Mouse (Mus musculus) ES-E14 (cell line): Measurements from ENCODE around the gene Olfr591.
"Not testable (repeated sequence)": the region's sequence is repeated elsewhere in the genome, so short reads cannot be mapped to it uniquely, and the experiment has no call there.

Source experiments
- HCFC1 ChIP-seq: IDR thresholded peaks from 2 replicates; pipeline ENCODE4 v1.6.1; 2012; ENCODE audit warnings: low read length, inconsistent platforms, borderline replicate concordance; ENCODE audit not compliant: insufficient read depth
- MAFK ChIP-seq: IDR thresholded peaks from 2 replicates; pipeline ENCODE4 v1.6.1; 2014; ENCODE audit warnings: mild to moderate bottlenecking, low read depth, low read length, inconsistent platforms; ENCODE audit not compliant: insufficient read depth
- ZC3H11A ChIP-seq: IDR thresholded peaks from 2 replicates; pipeline ENCODE4 v1.6.1; 2012; ENCODE audit warnings: low read depth, mild to moderate bottlenecking, inconsistent platforms, low read length, borderline replicate concordance
- ZNF384 ChIP-seq: IDR thresholded peaks from 2 replicates; pipeline ENCODE4 v1.6.1; 2012; ENCODE audit warnings: low read depth, low read length, inconsistent platforms

DNA sequence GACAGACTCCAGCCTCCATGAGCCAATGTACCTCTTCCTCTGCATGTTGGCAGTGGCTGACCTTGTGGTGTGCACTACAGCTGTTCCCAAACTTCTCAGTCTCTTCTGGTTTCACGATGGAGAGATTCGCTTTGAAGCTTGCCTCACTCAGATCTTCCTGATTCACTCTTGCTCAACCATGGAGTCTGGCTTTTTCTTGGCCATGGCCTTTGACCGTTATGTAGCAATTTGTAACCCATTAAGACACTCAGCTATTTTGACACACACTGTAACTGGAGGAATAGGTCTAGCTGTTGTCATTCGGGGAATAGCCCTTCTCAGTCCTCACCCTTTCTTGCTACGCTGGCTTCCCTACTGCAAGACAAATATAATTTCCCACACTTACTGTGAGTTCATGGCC lies 33.9 kb upstream of the Olfr591 start:
- not testable (repeated sequence) for TF ChIP-seq MAFK, ZC3H11A, HCFC1, ZNF384
